Mouse (Mus musculus) embryonic facial prominence, embryonic 11.5 days (tissue): ENCODE measurements at regions not wholly inside any gene's neighbourhood (a gene's known extent, or its start where the extent isn't known, plus 50 kb on each side); places are given as distances from the start of the nearest gene placed in this dataset.

Source experiments
- ATAC-seq: fragments of 200-750 bp; cut with Nextera tagmentation; replicated peaks from 2 replicates; pipeline ENCODE4 v1.8.0; 2017; ENCODE audit warnings: low read depth; ENCODE audit not compliant: insufficient number of reproducible peaks, low FRiP score, low TSS enrichment
- DNase-seq: peaks from one replicate; pipeline ENCODE4 v3.0.0-alpha.2; 2015; ENCODE audit warnings: low spot score
- H3K27ac ChIP-seq: fragments of 300-500 bp; sonication (generic); replicated peaks from 2 replicates; pipeline ENCODE4 v1.5.1; 2014; ENCODE audit warnings: mild to moderate bottlenecking, low read depth, low read length, control low read depth
- H3K27me3 ChIP-seq: fragments of 300-500 bp; sonication (generic); 2 replicates; pipeline ENCODE4 v1.6.1; 2014; ENCODE audit warnings: mild to moderate bottlenecking, low read length, moderate library complexity, mixed read lengths; ENCODE audit not compliant: control insufficient read depth, insufficient read depth
- H3K36me3 ChIP-seq: fragments of 300-500 bp; sonication (generic); replicated peaks from 2 replicates; pipeline ENCODE4 v1.6.1; 2014; ENCODE audit warnings: low read depth, mild to moderate bottlenecking, low read length, moderate library complexity, mixed read lengths; ENCODE audit not compliant: control insufficient read depth, insufficient read depth
- H3K4me1 ChIP-seq: fragments of 300-500 bp; sonication (generic); 2 replicates; pipeline ENCODE4 v1.6.1; 2014; ENCODE audit warnings: low read length, mixed read lengths; ENCODE audit not compliant: control insufficient read depth, insufficient read depth
- H3K4me2 ChIP-seq: fragments of 300-500 bp; sonication (generic); 2 replicates; pipeline ENCODE4 v1.6.1; 2014; ENCODE audit warnings: low read depth, mild to moderate bottlenecking, control low read depth, low read length, moderate library complexity
- H3K4me3 ChIP-seq: fragments of 300-500 bp; sonication (generic); 2 replicates; pipeline ENCODE4 v1.5.1; 2014; ENCODE audit warnings: low read depth, low read length, control low read depth
- H3K9ac ChIP-seq: fragments of 300-500 bp; sonication (generic); replicated peaks from 2 replicates; pipeline ENCODE4 v1.6.1; 2014; ENCODE audit warnings: mild to moderate bottlenecking, control low read depth, low read length
- H3K9me3 ChIP-seq: fragments of 300-500 bp; sonication (generic); replicated peaks from 2 replicates; pipeline ENCODE4 v1.6.1; 2016; ENCODE audit warnings: mild to moderate bottlenecking, low read length, inconsistent platforms, mixed read lengths; ENCODE audit not compliant: control insufficient read depth
- WGBS: fragments of 180-500 bp; shearing (Covaris S2); extraction: QIAGEN DNeasy Blood & Tissue Kit; methylation state at CpG from one replicate; pipeline ENCODE4 v1.1.7; 2014; 5-methylcytosine and 5-hydroxymethylcytosine counted together

GRCm38 (mm10) chr13:112004126-112004525 lies 195.3 kb upstream of the Map3k1 start:
- Histone ChIP-seq H3K9ac (no peak overlapping the region), H3K4me2 (no peak overlapping the region), H3K4me1 (no peaks in the 10 kb centered on the region), H3K9me3 (no peaks in the 10 kb centered on the region), H3K27me3 (no peaks in the 10 kb centered on the region), H3K36me3 (no peaks in the 10 kb centered on the region), H3K4me3 (no peak overlapping the region), H3K27ac (no peak overlapping the region)
- WGBS, result 92% methylated on average over 3 of the region's 3 CpGs
- DNase-seq (no peak), ATAC-seq (no peak)

DNA sequence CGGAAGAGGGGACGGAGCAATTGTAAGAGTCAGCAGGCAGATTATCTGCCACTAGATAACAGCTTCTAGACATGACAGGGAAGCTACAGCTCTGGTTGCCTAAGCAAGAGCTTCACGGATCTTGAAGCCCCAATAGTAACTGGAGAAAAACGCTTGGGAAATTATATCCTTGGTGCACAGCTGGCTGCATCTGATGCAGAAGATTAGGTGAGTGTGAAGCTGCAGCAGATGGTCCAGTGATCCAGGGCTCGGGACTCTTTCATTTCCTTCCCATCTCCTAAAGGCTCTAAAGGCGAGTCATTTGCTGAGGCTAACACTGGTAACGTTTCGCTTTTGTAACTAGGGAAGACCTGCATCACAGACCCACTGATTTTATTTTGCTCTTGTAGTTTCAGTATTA lies 196.6 kb upstream of the Map3k1 start:
- no peak for ATAC-seq
- H3K4me1 ChIP-seq, result no peaks in the 10 kb centered on the region
- DNase-seq, result no peak
- no peak overlapping the region for H3K4me3 ChIP-seq
- 83% methylated on average over 8 of the region's 8 CpGs for WGBS
- H3K4me2 ChIP-seq, result no peak overlapping the region
- no peak overlapping the region for H3K27ac ChIP-seq
- no peaks in the 10 kb centered on the region for H3K9me3 ChIP-seq
- no peaks in the 10 kb centered on the region for H3K36me3 ChIP-seq
- H3K27me3 ChIP-seq, result no peaks in the 10 kb centered on the region
- H3K9ac ChIP-seq, result no peak overlapping the region

DNA sequence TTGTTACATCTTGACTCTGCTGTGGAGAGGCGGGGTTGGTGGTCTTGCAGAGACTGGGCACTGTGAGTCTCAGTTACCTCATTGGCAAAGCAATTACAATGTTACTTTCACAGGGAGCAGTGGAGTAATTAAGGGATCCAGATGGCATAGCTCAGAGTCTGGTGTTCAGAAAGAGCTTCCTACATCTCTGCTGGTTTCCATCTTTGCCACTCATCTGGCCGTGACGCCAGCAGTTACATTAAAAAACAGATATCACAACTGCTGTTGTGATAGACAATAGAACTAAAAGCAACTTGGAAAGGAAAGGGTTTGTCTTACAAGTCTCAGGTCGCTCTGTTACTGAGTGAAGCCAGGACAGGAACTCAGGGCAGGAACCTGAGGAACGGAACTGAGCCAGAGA lies 200.0 kb upstream of the Map3k1 start:
- H3K27ac ChIP-seq, result no peak overlapping the region
- DNase-seq (no peak), ATAC-seq (no peak)
- H3K4me2 ChIP-seq, result no peak overlapping the region
- no peaks in the 10 kb centered on the region for H3K36me3 ChIP-seq
- no peaks in the 10 kb centered on the region for H3K27me3 ChIP-seq
- no peak overlapping the region for H3K4me3 ChIP-seq
- no peaks in the 10 kb centered on the region for H3K4me1 ChIP-seq
- WGBS, result 88% methylated on average over 5 of the region's 5 CpGs
- H3K9me3 ChIP-seq, result no peaks in the 10 kb centered on the region
- H3K9ac ChIP-seq, result no peak overlapping the region

DNA sequence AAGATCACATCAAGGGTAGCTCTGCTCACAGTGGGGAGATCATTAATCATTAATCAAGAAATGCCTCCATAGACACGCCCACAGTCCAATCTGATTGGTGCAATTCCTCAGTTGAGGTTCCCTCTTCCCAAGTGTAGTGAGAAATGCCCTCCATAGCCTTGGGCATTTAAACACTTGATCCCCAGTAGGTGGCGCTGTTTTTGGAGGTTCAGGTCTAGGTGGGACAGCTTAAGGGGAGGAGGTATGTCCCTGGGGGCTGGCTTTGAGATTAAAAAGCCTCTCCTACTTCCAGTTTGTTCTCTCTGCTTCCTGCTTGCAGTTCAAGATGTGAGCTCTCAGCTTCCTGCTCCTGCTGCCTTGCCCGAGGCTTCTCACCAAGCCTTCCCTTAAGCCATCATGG lies 200.5 kb upstream of the Map3k1 start:
- no peak for DNase-seq
- Histone ChIP-seq H3K27ac (no peak overlapping the region), H3K36me3 (no peaks in the 10 kb centered on the region), H3K9ac (no peak overlapping the region), H3K27me3 (no peaks in the 10 kb centered on the region), H3K9me3 (no peaks in the 10 kb centered on the region), H3K4me2 (no peak overlapping the region), H3K4me3 (no peak overlapping the region), H3K4me1 (no peaks in the 10 kb centered on the region)
- 76% methylated on average over 3 of the region's 3 CpGs for WGBS
- no peak for ATAC-seq

DNA sequence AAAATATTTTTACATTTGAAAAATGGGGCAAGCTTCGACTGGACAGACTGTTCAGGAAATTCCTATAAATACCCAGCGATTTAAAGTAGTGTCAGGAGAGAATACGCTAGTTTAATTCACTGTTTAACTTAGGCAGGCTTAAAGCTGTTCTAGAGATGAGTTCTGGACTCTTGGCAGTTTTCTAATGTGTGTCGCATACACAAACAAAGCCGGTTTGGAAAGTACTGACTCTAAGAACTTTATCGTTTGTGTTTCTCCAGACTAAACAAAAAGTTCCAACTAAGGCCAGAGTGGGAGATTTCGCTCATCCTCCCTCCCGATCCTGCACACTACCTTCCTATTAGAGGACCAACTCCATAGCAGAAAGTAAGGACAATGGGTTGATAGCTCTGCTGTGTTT lies 201.7 kb upstream of the Map3k1 start:
- Histone ChIP-seq H3K4me3 (no peak overlapping the region), H3K27me3 (no peaks in the 10 kb centered on the region), H3K9ac (no peak overlapping the region), H3K27ac (no peak overlapping the region), H3K4me1 (no peaks in the 10 kb centered on the region), H3K36me3 (no peaks in the 10 kb centered on the region), H3K4me2 (no peak overlapping the region), H3K9me3 (no peaks in the 10 kb centered on the region)
- WGBS, result 89% methylated on average over 8 of the region's 8 CpGs
- DNase-seq (no peak), ATAC-seq (no peak)

DNA sequence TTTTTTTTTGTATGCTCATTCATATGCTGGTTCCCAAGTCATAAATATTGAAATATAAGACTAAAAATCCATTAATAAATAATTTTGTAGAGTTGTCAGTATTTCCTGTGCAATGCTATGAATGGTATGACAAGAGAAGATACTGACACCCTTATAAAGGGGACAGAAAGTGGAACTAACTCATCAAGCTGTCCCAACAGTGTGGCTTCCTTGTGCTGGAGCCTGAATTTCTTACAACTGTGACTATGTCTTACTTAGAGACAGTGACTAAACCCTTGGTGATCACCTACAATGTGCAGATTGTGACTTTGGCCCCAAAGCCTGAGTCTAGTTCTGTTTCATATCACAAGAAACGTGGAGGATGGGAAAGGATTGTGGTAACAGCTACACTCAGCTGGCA lies 203.8 kb upstream of the Map3k1 start:
- no peak overlapping the region for H3K4me3 ChIP-seq
- DNase-seq, result no peak
- WGBS, result 73% methylated on average over 1 of the region's 1 CpGs
- no peaks in the 10 kb centered on the region for H3K9me3 ChIP-seq
- ATAC-seq, result no peak
- H3K9ac ChIP-seq, result no peak overlapping the region
- no peaks in the 10 kb centered on the region for H3K27me3 ChIP-seq
- H3K27ac ChIP-seq, result no peak overlapping the region
- H3K4me2 ChIP-seq, result no peak overlapping the region
- no peaks in the 10 kb centered on the region for H3K4me1 ChIP-seq
- no peaks in the 10 kb centered on the region for H3K36me3 ChIP-seq

DNA sequence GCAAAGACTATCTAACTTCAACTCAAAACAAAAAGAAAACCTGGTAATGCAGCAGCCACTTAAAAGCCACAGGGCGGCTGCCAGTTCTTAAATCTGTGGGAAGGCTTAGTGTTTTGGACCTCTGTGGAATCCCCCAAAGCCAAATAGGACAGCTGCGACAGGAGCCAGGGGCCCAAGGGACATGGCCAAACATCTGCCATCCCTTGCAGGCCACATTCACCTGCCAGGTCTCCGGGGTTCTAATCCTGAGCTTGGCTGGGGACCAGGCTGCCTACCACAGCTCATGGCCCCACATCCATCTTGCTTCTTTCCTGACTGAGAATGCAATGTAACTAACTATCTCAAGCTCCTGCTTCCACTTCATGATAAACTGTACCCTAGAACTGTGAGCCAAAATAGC lies 206.3 kb upstream of the Map3k1 start:
- no peaks in the 10 kb centered on the region for H3K36me3 ChIP-seq
- ATAC-seq (no peak), DNase-seq (no peak)
- 90% methylated on average over 3 of the region's 3 CpGs for WGBS
- H3K27me3 ChIP-seq, result no peaks in the 10 kb centered on the region
- no peak overlapping the region for H3K27ac ChIP-seq
- no peak overlapping the region for H3K4me3 ChIP-seq
- H3K4me2 ChIP-seq, result no peak overlapping the region
- H3K4me1 ChIP-seq, result no peaks in the 10 kb centered on the region
- no peak overlapping the region for H3K9ac ChIP-seq
- no peaks in the 10 kb centered on the region for H3K9me3 ChIP-seq

DNA sequence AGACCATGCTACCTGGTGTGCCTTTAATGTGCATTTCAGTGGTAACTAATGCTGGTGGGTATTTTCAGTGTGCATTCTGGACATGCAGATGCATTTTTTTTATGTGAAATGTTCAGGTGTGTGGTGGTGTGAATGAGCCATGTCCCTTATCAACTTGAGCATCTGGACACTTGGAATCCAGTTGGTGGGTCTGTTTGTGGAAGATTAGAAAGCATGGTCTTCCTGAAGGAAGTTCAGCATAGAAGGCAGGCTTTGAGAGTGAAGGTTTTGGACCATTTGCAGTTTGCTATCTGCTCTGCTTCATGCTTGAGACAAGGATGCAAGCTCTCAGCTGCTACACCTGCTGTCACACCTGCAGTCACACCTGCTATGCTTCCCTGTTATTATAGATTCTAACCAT lies 207.5 kb upstream of the Map3k1 start:
- Histone ChIP-seq H3K4me1 (no peaks in the 10 kb centered on the region), H3K4me3 (no peak overlapping the region), H3K4me2 (no peak overlapping the region), H3K9me3 (no peaks in the 10 kb centered on the region), H3K27ac (no peak overlapping the region), H3K9ac (no peak overlapping the region), H3K36me3 (no peaks in the 10 kb centered on the region), H3K27me3 (no peaks in the 10 kb centered on the region)
- DNase-seq (no peak), ATAC-seq (no peak)
